Mouse (Mus musculus): ENCODE data around the gene Tmem223. TPM values are rescaled to one million over a fixed set of nuclear protein-coding genes. Genes with fewer than 3 reads are reported as not detected.

Gene Tmem223
- total RNA-seq, 2 experiments from 2014 or later = 101 to 108 TPM

GRCm38 (mm10) chr19:8802130-8802821 is 31.5 kb downstream of the Tmem223 start, which contains the start of gene Zbtb3:
TSS of gene Zbtb3 (plus strand) at chr19:8802555.
- peak; percentile 94 to 98 for DNase-seq (ENCODE audit: low spot score in 2 of 2)

- no peak for DNase-seq (ENCODE audit: low spot score in 2 of 2)
Observed at GRCm38 (mm10) chr19:8803204-8803780, 32.5 kb downstream of the Tmem223 start.

- no peak for DNase-seq (ENCODE audit: low spot score in 2 of 2)
Observed at GRCm38 (mm10) chr19:8803879-8804660, 33.3 kb downstream of the Tmem223 start.

GRCm38 (mm10) chr19:8806810-8807209 is 36.0 kb downstream of the Tmem223 start:
- DNase-seq (ENCODE audit: low spot score in 2 of 2) = no peak

- DNase-seq (ENCODE audit: low spot score in 2 of 2) = no peak
Observed at GRCm38 (mm10) chr19:8815812-8816211, 45.0 kb downstream of the Tmem223 start.

GRCm38 (mm10) chr19:8817001-8817400 is 46.2 kb downstream of the Tmem223 start:
- no peak for DNase-seq (ENCODE audit: low spot score in 2 of 2)

GRCm38 (mm10) chr19:8818301-8818798 is 47.6 kb downstream of the Tmem223 start:
- DNase-seq (ENCODE audit: low spot score in 2 of 2) = no peak

GRCm38 (mm10) chr19:8818801-8819595 is 48.2 kb downstream of the Tmem223 start, which contains the start of gene Ttc9c:
TSS of gene Ttc9c (minus strand) at chr19:8819333.
- DNase-seq (ENCODE audit: low spot score in 2 of 2) = peak; percentile 98 to 99

GRCm38 (mm10) chr19:8819596-8820423 is 49.0 kb downstream of the Tmem223 start, which contains the start of gene Hnrnpul2:
TSS of gene Hnrnpul2 (plus strand) at chr19:8820010.
- DNase-seq (ENCODE audit: low spot score in 2 of 2) = peak in 1 of 2 experiments; percentile 99

GRCm38 (mm10) chr19:8820424-8820956 is 49.7 kb downstream of the Tmem223 start:
- DNase-seq (ENCODE audit: low spot score in 2 of 2) = no peak

GRCm38 (mm10) chr19:8821146-8821545 is 50.4 kb downstream of the Tmem223 start:
- no peak for DNase-seq (ENCODE audit: low spot score in 2 of 2)

Small RNA genes lying within 50 kb of the gene (microRNA-seq; reads per million reads assigned to microRNA genes)
- 0 reads per million in 2 experiments for gene Mir6992

Other genes starting within 250 kb of the Tmem223 start
- 10 to 100 TPM; 17.9 to 18.8 TPM for gene Slc22a8, start 179.7 kb upstream of the Tmem223 start, total RNA-seq (2021)
- 1 to 10 TPM; 1.6 to 3.3 TPM for gene Slc22a6, start 153.0 kb upstream of the Tmem223 start, total RNA-seq (2021)
- 100 to 1,000 TPM; 162 to 166 TPM for gene Chrm1, start 107.2 kb upstream of the Tmem223 start, total RNA-seq (2021)
- gene Slc3a2, start 47.6 kb upstream of the Tmem223 start, total RNA-seq (2021) = 100 to 1,000 TPM; 188 to 200 TPM
- gene Wdr74, start 35.2 kb upstream of the Tmem223 start, total RNA-seq (2021) = 10 to 100 TPM; 39.9 to 47.9 TPM
- gene 1700092M07Rik, start 30.3 kb upstream of the Tmem223 start, total RNA-seq (2021) = 1 to 10 TPM; 1.8 to 2.0 TPM
- gene Stx5a, start 29.6 kb upstream of the Tmem223 start, total RNA-seq (2021) = 10 to 100 TPM; 64.5 to 71.4 TPM
- 10 to 100 TPM; 79.3 to 91.9 TPM for gene Nxf1, start 13.9 kb upstream of the Tmem223 start, total RNA-seq (2021)
- 10 to 100 TPM; 10.1 to 12.0 TPM for gene Tmem179b, start 3.5 kb downstream of the Tmem223 start, total RNA-seq (2021)
- 10 to 100 TPM; 14.1 to 15.0 TPM for gene Taf6l, start 15.4 kb downstream of the Tmem223 start, total RNA-seq (2021)
- 100 to 1,000 TPM; 119 TPM for gene Polr2g, start 27.6 kb downstream of the Tmem223 start, total RNA-seq (2021)
- gene Zbtb3, start 31.6 kb downstream of the Tmem223 start, total RNA-seq (2021) = 1 to 10 TPM; 4.3 TPM
- 10 to 100 TPM; 29.8 to 32.1 TPM for gene Ttc9c, start 48.3 kb downstream of the Tmem223 start, total RNA-seq (2021)
- 100 to 1,000 TPM in 1 of 2 experiments, 10 to 100 TPM in 1; 99.4 to 103 TPM for gene Hnrnpul2, start 49.0 kb downstream of the Tmem223 start, total RNA-seq (2021)
- 1 to 10 TPM in 1 of 2 experiments, not detected in 1; 4.4 TPM for gene AC129217.1, start 58.8 kb downstream of the Tmem223 start, total RNA-seq (2021)
- 100 to 1,000 TPM in 1 of 2 experiments, 10 to 100 TPM in 1; 96.2 to 107 TPM for gene Bscl2, start 66.5 kb downstream of the Tmem223 start, total RNA-seq (2021)
- 100 to 1,000 TPM; 220 to 243 TPM for gene Gng3, start 68.2 kb downstream of the Tmem223 start, total RNA-seq (2021)
- gene Lrrn4cl, start 79.8 kb downstream of the Tmem223 start, total RNA-seq (2021) = under 1 TPM; 0.30 to 0.55 TPM
- 100 to 1,000 TPM in 1 of 2 experiments, 10 to 100 TPM in 1; 95.4 to 101 TPM for gene Ubxn1, start 100.5 kb downstream of the Tmem223 start, total RNA-seq (2021)
- 10 to 100 TPM; 35.2 to 35.6 TPM for gene Uqcc3, start 109.9 kb downstream of the Tmem223 start, total RNA-seq (2021)
- gene Lbhd1, start 112.7 kb downstream of the Tmem223 start, total RNA-seq (2021) = 1 to 10 TPM; 5.4 to 7.0 TPM
- not detected for gene Gm49403, start 112.9 kb downstream of the Tmem223 start, total RNA-seq (2021)
- 10 to 100 TPM; 24.4 to 26.1 TPM for gene 1810009A15Rik, start 117.9 kb downstream of the Tmem223 start, total RNA-seq (2021)
- gene Gm49416, start 117.9 kb downstream of the Tmem223 start, total RNA-seq (2021) = 1 to 10 TPM in 1 of 2 experiments, not detected in 1; 1.1 TPM
- 10 to 100 TPM; 22.0 to 25.4 TPM for gene Ints5, start 122.0 kb downstream of the Tmem223 start, total RNA-seq (2021)
- 100 to 1,000 TPM; 111 to 114 TPM for gene Ganab, start 127.1 kb downstream of the Tmem223 start, total RNA-seq (2021)
- gene B3gat3, start 149.4 kb downstream of the Tmem223 start, total RNA-seq (2021) = 100 to 1,000 TPM; 144 to 149 TPM
- gene Rom1, start 158.4 kb downstream of the Tmem223 start, total RNA-seq (2021) = 1 to 10 TPM; 3.2 to 4.0 TPM
- gene Eml3, start 158.6 kb downstream of the Tmem223 start, total RNA-seq (2021) = 10 to 100 TPM; 11.3 to 11.7 TPM
- 10 to 100 TPM; 52.4 to 56.6 TPM for gene Mta2, start 170.9 kb downstream of the Tmem223 start, total RNA-seq (2021)
- gene Tut1, start 182.9 kb downstream of the Tmem223 start, total RNA-seq (2021) = 10 to 100 TPM; 15.0 to 17.3 TPM
- gene Eef1g, start 196.0 kb downstream of the Tmem223 start, total RNA-seq (2021) = 100 to 1,000 TPM; 198 to 230 TPM
- gene Ahnak, start 218.3 kb downstream of the Tmem223 start, total RNA-seq (2021) = 10 to 100 TPM; 20.7 to 22.5 TPM